Mouse (Mus musculus) hindbrain, embryonic 14.5 days (tissue): ENCODE results near the gene Bpi. TPM values are rescaled to one million over a fixed set of nuclear protein-coding genes. Genes with fewer than 3 reads are reported as not detected.

ENCODE experiments used
- ATAC-seq: fragments of 200-750 bp; cut with Nextera tagmentation; 2 replicates; pipeline ENCODE4 v1.8.0; 2017; ENCODE audit warnings: moderate number of reproducible peaks, mild to moderate bottlenecking, moderate TSS enrichment, moderate library complexity; ENCODE audit not compliant: low FRiP score
- DNase-seq: peaks from one replicate; pipeline ENCODE4 v3.0.0-alpha.2; 2015; ENCODE audit warnings: low spot score
- H3K27ac ChIP-seq: fragments of 300-500 bp; sonication (generic); 2 replicates; pipeline ENCODE4 v1.5.1; 2014; ENCODE audit warnings: mild to moderate bottlenecking, moderate library complexity
- H3K27me3 ChIP-seq: fragments of 300-500 bp; sonication (generic); 2 replicates; pipeline ENCODE4 v1.6.1; 2014; ENCODE audit warnings: mild to moderate bottlenecking, low read length, mixed read lengths; ENCODE audit not compliant: control insufficient read depth, insufficient read depth
- H3K36me3 ChIP-seq: fragments of 300-500 bp; sonication (generic); replicated peaks from 2 replicates; pipeline ENCODE4 v1.6.1; 2014; ENCODE audit not compliant: control insufficient read depth, insufficient read depth
- H3K4me1 ChIP-seq: fragments of 300-500 bp; sonication (generic); replicated peaks from 2 replicates; pipeline ENCODE4 v1.6.1; 2014; ENCODE audit warnings: antibody characterized with exemption, low read length, mixed read lengths; ENCODE audit not compliant: control insufficient read depth, insufficient read depth
- H3K4me2 ChIP-seq: fragments of 300-500 bp; sonication (generic); replicated peaks from 2 replicates; pipeline ENCODE4 v1.6.1; 2014; ENCODE audit warnings: mild to moderate bottlenecking, moderate library complexity
- H3K4me3 ChIP-seq: fragments of 300-500 bp; sonication (generic); replicated peaks from 2 replicates; pipeline ENCODE4 v1.5.1; 2014; ENCODE audit warnings: mild to moderate bottlenecking, low read length
- H3K9ac ChIP-seq: fragments of 300-500 bp; sonication (generic); 2 replicates; pipeline ENCODE4 v1.6.1; 2014
- H3K9me3 ChIP-seq: fragments of 300-500 bp; sonication (generic); 2 replicates; pipeline ENCODE4 v1.6.1; 2016; ENCODE audit warnings: low read length; ENCODE audit not compliant: control insufficient read depth
- WGBS: fragments of 180-500 bp; shearing (Covaris S2); extraction: QIAGEN DNeasy Blood & Tissue Kit; methylation state at CpG from one replicate; pipeline ENCODE4 v1.1.7; 2014; 5-methylcytosine and 5-hydroxymethylcytosine counted together
- polyA plus RNA-seq: library from polyadenylated mRNA; unstranded; fragments of >200 nt; fragmentation: Nextera tagmentation; extraction: Ambion mirVana; gene quantifications from 2 replicates; pipeline ENCODE4 v1.2.1, GENCODE M21; 2014

Gene Bpi
- polyA plus RNA-seq, 1 experiment from 2014 or later: not detected

DNA sequence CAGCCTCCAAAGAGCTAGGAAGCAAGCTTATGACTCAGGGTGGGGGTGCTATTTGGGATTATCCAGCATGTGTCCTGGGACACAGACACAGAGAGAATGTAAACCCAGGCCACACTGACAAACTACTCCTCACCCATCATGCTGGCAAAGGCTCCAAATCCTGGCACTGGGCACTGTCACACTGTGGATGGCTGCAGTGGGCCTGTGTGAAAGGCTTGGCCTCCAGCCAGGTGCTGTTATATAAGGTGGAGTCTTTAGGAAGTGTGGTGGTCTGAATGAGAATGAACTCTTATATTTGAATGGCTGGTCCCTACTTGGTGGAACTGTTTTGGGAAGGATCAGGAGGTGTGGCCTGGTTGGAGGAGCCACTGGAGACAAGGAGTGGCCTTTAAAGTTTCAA lies 21.2 kb upstream of the Bpi start:
- ATAC-seq: no peak

DNA sequence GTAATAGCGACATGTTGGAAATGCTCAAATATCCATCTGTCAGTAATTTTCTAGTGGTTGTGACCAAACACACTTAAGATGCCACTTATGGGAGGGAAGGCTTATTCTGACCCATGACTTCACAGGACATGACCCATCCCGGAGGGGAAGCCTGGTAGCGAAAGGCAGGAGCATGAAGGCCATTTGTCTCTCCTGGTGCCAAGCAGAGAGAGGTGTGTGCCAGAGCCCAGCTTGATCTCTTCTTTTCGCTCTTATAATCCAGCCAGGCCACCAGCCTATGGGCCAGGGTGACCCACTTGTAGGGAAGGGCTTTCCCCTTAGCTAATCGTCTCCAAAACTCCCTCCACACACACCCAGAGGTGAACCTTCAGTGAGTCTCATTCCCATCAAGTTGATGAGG lies 19.8 kb upstream of the Bpi start:
- DNase-seq: no peak
- no peak overlapping the region for H3K4me3 ChIP-seq
- H3K9me3 ChIP-seq: no peaks in the 10 kb centered on the region
- no peaks in the 10 kb centered on the region for H3K27me3 ChIP-seq
- no peaks in the 10 kb centered on the region for H3K36me3 ChIP-seq
- ATAC-seq: no peak
- 91% methylated on average over 5 of the region's 5 CpGs for whole genome bisulfite sequencing
- H3K27ac ChIP-seq: no peak overlapping the region
- no peaks in the 10 kb centered on the region for H3K4me1 ChIP-seq
- H3K4me2 ChIP-seq: no peak overlapping the region
- H3K9ac ChIP-seq: no peak overlapping the region

More for the DNA sequence above, 21.2 kb upstream of the Bpi start:
- no peak for DNase-seq
- no peak overlapping the region for H3K9ac ChIP-seq
- no peaks in the 10 kb centered on the region for H3K9me3 ChIP-seq
- no peak overlapping the region for H3K27ac ChIP-seq
- H3K4me3 ChIP-seq: no peak overlapping the region
- no peaks in the 10 kb centered on the region for H3K36me3 ChIP-seq
- H3K27me3 ChIP-seq: no peaks in the 10 kb centered on the region
- no peaks in the 10 kb centered on the region for H3K4me1 ChIP-seq
- H3K4me2 ChIP-seq: no peak overlapping the region

DNA sequence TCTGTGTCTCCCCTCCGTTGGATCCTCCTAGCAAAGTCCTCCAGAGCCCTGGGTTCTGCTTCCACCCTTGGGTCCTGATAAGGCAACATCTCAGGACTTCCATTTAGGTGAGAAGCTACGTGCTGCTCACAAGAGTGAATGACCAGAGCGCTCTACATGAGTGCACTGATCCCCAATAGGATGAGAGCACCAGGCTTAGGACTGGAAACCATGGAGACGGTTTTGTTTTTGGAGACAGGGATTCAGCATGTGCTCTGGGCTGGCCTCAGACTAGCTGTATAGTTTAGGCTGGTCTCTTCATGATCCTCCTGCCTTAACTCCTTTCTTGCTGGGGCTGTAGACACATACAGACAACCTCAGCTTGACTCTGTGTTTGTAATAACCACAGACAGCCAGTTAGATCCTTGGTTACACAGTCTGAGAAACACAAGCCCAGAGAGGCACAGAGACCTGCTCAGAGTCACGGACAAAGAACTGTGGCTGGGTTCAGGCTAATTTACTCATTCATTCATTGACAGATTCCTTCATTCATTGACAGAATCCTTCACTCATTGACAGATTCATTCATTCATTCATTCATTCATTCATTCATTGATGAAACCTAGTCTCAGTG lies 16.7 kb upstream of the Bpi start:
- no peak for ATAC-seq
- no peak overlapping the region for H3K27ac ChIP-seq
- H3K27me3 ChIP-seq: no peaks in the 10 kb centered on the region
- H3K9me3 ChIP-seq: no peaks in the 10 kb centered on the region
- no peak overlapping the region for H3K9ac ChIP-seq
- no peaks in the 10 kb centered on the region for H3K4me1 ChIP-seq
- 57% methylated on average over 5 of the region's 5 CpGs for WGBS
- no peak for DNase-seq
- H3K36me3 ChIP-seq: no peaks in the 10 kb centered on the region
- no peak overlapping the region for H3K4me3 ChIP-seq
- H3K4me2 ChIP-seq: no peak overlapping the region

DNA sequence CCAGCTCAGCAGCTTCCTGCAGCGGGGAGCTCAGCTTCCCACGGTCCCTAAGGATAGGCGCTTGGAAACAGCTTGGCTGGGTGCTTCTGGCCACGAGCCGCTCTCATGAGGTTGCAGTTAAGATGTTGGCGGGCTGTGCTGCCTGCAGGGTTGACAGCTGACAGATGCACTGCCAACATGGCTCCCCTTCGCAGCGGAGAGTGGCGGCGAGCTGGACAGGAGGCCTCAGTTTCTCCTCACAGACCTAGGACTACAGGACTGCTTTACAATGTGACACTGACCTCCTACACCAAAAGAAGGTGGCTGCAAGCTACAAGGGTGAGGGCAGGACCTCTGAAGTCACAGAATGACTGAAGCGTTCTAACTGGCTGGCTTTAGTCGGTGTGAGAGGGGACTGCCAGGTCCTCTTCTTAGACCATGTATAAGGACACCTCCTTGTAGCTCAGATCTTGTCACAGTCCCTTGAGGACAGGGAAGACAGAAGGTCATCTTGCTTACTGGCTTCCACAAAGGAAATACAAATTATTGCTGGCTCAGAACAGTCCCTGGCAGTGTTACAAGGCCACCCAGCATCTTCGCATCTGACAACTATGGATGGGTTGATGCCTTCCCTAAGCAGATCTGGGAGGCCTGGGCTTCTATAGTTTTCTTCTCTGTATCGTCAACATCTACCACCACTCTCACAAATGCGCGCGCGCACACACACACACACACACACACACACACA lies 15.6 kb upstream of the Bpi start:
- DNase-seq (no peak), ATAC-seq (no peak)
- Histone ChIP-seq H3K27ac (no peak overlapping the region), H3K27me3 (no peaks in the 10 kb centered on the region), H3K4me1 (no peaks in the 10 kb centered on the region), H3K4me2 (no peak overlapping the region), H3K36me3 (no peaks in the 10 kb centered on the region), H3K9ac (no peak overlapping the region), H3K9me3 (no peaks in the 10 kb centered on the region), H3K4me3 (no peak overlapping the region)
- WGBS: 85% methylated on average over 18 of the region's 18 CpGs

DNA sequence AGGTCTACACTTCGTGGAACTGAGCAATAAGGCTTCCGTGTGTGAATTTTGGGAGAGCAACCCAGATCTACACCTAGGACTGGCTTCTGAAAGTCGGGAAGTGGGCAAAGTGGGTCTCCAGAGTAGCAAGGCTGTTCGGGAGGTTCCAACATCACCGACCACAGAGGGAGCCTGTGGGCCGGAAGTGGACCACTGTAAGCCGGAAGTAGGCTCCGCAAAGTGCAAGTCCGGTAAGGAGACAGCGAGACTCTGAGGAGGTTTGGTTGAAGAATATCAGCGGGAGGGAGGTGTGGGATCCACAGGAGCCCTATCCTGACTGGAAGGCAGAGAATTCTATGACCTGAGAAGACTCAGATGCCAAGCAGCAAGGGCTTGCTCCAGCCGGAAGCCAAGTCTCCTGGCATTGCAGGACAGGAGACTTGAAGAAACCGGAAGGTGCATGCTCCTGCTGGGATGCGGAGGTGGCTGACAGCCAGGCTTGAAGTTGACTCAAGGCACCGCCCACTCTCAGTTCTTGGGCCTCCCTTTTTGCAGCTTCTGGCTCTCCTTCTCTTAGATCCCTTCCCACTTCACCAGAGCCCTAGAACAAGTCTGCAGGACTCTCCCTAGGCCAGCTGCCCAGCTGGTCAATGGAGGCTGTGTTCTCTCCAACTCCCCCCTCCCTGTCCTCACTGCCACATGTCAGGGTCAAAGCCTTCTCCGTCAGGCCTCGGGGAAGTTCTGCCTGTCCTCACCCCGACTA lies 14.6 kb upstream of the Bpi start:
- DNase-seq: no peak
- 82% methylated on average over 18 of the region's 18 CpGs for WGBS
- H3K27me3 ChIP-seq: no peaks in the 10 kb centered on the region
- no peaks in the 10 kb centered on the region for H3K9me3 ChIP-seq
- no peaks in the 10 kb centered on the region for H3K36me3 ChIP-seq
- H3K9ac ChIP-seq: no peak overlapping the region
- no peaks in the 10 kb centered on the region for H3K4me1 ChIP-seq
- no peak overlapping the region; the same call in 1 of the 2 replicates for H3K27ac ChIP-seq
- no peak overlapping the region for H3K4me2 ChIP-seq
- no peak overlapping the region for H3K4me3 ChIP-seq
- ATAC-seq: no peak

DNA sequence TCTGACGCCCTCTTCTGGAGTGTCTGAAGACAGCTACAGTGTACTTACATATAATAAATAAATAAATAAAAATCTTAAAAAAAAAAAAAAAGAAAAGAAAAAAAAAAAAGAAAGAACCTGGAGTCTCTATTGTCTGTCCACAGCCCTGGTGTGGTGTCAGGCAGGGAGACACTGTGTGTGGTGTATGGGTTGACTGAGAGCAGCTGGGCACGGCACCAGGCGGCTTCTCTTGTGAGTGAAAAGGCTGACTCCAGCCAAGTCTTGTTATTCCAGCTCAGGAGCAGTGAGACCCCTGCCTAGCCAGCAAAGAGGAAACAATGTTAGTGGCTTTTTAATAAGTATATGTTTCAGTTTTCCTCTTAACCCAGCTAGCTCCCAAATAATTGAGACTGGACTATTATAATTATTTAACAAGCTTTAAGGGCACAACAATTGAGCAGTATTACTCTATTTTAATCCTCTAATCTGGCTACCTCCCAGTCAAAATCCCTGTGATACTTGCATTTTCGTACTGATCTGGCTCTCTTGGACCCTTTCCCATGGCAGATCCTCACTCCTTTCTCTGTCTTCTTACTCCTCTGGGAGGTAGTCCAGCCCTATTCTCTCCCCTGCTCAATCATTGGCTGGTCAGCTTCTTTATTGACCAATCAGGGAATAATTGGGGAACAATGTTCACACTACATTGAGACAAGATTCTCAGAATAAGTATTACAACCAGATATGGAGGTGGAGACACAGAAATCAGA lies 12.6 kb upstream of the Bpi start:
- H3K4me2 ChIP-seq: no peak overlapping the region
- H3K27me3 ChIP-seq: no peaks in the 10 kb centered on the region
- no peak overlapping the region for H3K9ac ChIP-seq
- no peaks in the 10 kb centered on the region for H3K9me3 ChIP-seq
- ATAC-seq (no peak), DNase-seq (no peak)
- no peaks in the 10 kb centered on the region for H3K4me1 ChIP-seq
- 61% methylated on average over 4 of the region's 4 CpGs for WGBS
- H3K36me3 ChIP-seq: no peaks in the 10 kb centered on the region
- no peak overlapping the region for H3K4me3 ChIP-seq
- no peak overlapping the region for H3K27ac ChIP-seq

DNA sequence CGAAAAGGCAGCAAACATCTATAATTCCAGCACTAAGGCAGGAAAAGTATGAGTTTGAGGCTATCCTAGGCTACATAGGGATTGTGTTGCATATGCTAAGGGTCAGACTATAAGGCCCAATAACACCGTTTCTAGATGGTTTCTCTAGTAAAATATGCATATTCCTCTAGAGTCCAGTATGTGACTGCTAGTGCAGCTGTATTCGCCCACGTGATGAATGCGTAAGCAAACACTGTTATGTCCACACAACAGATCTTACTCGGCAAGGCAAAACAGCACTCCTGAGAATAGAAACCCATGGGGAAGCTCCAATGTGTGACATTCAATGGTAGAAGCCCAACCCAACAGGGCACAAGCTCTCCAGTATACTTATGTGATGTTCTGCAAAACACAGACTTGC lies 10.0 kb upstream of the Bpi start:
- no peaks in the 10 kb centered on the region for H3K36me3 ChIP-seq
- H3K9ac ChIP-seq: no peak overlapping the region
- no peak for DNase-seq
- H3K4me1 ChIP-seq: no peaks in the 10 kb centered on the region
- ATAC-seq: no peak
- H3K27me3 ChIP-seq: no peaks in the 10 kb centered on the region
- H3K4me3 ChIP-seq: no peak overlapping the region
- H3K9me3 ChIP-seq: no peaks in the 10 kb centered on the region
- WGBS: 84% methylated on average over 6 of the region's 6 CpGs
- H3K4me2 ChIP-seq: no peak overlapping the region
- H3K27ac ChIP-seq: no peak overlapping the region

DNA sequence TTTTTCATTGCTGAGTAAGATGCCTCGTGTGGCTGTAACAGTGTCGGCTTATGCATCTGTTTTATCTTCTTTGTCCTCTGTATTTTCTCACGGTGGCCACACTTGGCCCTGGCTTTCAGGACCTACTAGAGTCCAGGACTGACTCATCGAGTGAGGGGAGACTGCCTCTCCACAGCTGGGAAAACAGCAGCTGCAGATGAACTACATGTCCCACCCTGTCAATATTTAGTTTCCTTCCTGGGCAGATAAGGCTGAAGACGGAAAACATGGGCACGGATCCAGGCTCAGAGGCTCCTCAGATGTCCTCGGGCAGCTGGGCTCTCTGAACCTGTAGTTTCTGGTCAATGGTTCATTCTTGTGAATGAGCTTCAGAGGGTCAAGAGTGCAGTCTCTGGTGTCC lies 9.6 kb upstream of the Bpi start:
- Histone ChIP-seq H3K4me2 (no peak overlapping the region), H3K36me3 (no peaks in the 10 kb centered on the region), H3K27me3 (no peaks in the 10 kb centered on the region), H3K27ac (no peak overlapping the region), H3K9ac (no peak overlapping the region), H3K9me3 (no peaks in the 10 kb centered on the region), H3K4me1 (no peaks in the 10 kb centered on the region), H3K4me3 (no peak overlapping the region)
- ATAC-seq (no peak), DNase-seq (no peak)
- 77% methylated on average over 7 of the region's 7 CpGs for WGBS

DNA sequence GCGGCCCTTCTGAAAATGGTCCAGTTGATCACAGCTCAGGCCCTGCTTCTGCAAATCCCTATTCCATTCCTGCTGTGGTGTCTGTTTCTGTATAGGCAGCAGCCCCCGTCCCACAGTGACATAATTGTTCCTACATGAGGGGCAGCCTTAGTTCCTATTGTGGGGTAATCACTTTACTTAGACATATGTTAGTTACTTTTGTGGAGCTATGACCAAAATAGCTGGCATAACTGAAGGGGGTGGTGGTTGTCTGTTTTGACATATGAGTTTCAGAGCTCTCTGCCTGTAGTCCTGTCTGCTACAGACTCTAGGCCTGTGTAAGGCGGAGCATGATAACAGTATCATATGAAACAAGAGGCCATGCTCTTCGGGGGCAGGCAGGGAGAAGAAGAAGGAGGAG lies 7.3 kb upstream of the Bpi start:
- ATAC-seq: no peak
- H3K4me1 ChIP-seq: no peaks in the 10 kb centered on the region

More for the DNA sequence above, 7.3 kb upstream of the Bpi start:
- Histone ChIP-seq H3K27me3 (no peaks in the 10 kb centered on the region), H3K9ac (no peak overlapping the region), H3K36me3 (no peaks in the 10 kb centered on the region), H3K4me2 (no peak overlapping the region), H3K4me3 (no peak overlapping the region), H3K27ac (no peak overlapping the region), H3K9me3 (no peaks in the 10 kb centered on the region)
- 84% methylated on average over 4 of the region's 4 CpGs for WGBS
- no peak for DNase-seq
